Mouse (Mus musculus) gastrocnemius, postnatal 36 days (tissue): ENCODE results near the gene Slc43a3. TPM values are rescaled to one million over a fixed set of nuclear protein-coding genes. Genes with fewer than 3 reads are reported as not detected.

Experiments used
- DNase-seq, 2 experiments: peaks; one replicate each; pipeline ENCODE4 v3.0.0; 2022
- intact Hi-C: fragments of 180-260 bp; cut with DNase I; formaldehyde crosslinking; loops from one replicate; pipeline ENCODE4 v1.15.1; 2025
- total RNA-seq, 2 experiments: library from RNA; stranded (reverse); gene quantifications; 2 replicates each; pipeline ENCODE4 v1.2.3; 2021

The Slc43a3 gene
- total RNA-seq, 2 experiments from 2014 or later = 17.9 to 30.2 TPM

DNA sequence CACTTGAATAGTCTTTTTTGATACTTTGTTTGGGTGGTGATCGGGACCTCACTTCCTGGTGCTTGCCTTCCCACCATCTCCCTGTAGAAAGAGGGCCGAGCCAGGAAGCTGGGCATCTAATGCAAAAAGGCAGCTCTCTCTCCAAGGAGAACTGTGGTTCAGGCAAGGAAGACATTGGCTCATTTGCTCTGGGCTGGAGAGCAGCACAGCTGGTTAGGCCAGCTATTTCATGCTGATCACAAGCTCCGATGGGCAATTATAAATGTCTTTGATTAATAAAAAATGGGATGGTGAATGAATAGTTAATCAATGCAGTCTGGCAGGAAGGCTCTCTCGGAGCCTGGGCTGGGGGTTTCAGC, 1.8 kb upstream of the Slc43a3 start:
- intact Hi-C loops = no loop called here
- DNase-seq = no peak

DNA sequence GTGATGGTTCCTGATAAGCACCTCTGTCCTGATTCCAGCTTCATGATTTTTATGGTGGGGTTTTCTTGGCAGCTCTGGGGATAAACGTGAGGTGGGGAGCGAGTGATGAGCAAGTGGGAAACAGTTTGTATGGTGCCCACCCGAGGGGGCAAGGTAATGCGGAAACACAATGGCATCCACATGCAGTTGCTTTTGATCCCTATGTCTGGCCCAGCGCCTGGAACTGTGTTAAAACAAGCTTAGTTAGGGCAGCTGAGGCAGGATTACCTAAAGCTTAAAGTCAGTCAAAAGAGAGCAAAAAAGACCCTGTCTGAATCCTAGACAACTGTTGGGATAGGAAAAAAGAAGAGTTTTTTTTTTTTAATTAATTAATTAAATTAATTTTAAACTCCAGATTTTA, 1.3 kb upstream of the Slc43a3 start:
- DNase-seq = no peak
- intact Hi-C loops = no loop called here

DNA sequence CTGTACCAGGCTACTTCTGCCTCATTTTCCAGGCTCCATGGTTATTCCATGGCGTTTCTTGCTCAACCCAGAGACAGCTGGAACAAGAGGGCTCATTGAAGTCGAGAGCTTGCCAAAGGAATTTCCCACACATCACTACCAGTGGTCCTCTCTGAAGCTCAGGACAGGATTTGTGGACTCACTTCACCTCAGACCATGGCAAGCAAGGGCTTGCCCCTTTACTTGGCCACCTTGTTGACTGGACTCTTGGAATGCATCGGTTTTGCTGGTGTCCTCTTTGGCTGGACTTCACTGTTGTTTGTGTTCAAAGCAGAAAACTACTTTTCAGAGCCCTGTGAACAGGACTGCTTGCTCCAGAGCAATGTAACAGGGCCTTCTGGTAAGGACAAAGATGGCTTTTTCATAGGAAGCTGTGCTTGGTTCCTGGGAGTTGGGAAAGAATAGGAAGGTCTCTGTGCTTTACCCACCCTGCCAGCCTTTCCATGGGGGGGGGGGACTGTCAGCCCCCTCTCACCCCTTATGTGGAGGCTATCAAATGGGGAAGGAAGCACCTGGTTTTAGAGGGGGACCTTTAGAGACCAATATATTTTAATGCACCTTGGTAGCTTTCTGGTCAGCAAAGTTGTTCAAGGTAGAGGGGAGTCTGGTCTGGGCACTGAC, 1.2 kb downstream of the Slc43a3 start:
- intact Hi-C loops = no loop called here

DNA sequence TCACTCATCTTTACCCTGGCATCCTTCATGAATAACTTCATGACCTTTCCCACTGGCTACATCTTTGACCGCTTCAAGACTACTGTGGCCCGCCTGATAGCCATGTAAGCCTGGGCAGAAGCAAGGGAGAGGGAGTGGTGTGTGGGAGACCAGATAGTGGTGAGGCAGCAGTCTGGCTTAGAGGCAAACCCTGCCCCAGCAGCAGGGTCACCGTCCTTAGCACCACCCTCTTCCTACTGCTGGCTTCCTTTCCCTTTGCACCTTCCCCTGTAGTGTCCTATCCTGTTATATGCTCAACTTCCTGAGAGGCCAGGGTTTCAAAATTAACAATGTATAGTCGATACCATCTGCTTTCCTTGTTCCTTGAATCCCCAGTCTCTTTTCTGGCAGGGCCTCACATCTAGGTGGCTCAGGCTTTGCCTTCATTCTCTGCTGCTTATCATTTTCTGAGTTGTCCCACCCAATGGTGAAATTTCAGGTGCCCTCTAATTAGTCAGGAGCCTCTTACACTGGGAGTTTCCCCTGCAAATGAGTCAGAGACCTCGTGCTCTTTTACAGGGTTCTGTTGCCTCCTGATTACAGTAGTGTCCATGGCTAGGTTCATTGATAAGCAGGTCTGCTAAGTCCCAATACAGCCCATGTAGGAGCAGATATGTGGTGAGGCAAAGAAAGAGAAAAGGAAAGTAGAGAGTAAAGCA, 2.0 kb downstream of the Slc43a3 start:
- intact Hi-C loops = no loop called here
- peak in 1 of 2 experiments; percentile 20 for DNase-seq

More for the DNA sequence above, 1.2 kb downstream of the Slc43a3 start:
- DNase-seq = no peak

DNA sequence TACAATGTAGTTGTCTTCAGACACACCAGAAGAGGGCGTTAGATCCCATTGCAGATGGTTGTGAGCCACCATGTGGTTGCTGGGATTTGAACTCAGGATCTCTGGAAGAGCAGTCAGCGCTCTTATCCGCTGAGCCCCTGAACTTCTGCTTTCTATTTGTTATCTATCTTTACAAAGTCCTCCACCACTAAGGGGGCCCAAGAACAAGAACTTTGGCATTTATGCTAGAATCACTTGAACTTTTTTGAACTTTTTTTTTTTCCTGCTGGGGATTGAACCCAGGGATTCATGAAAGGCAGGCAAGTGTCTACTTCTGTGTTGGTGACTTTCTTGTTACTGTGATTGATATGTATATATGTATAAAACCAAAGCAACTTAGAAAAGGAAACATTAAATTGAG, 2.9 kb downstream of the Slc43a3 start:
- DNase-seq = no peak
- intact Hi-C loops = no loop called here

DNA sequence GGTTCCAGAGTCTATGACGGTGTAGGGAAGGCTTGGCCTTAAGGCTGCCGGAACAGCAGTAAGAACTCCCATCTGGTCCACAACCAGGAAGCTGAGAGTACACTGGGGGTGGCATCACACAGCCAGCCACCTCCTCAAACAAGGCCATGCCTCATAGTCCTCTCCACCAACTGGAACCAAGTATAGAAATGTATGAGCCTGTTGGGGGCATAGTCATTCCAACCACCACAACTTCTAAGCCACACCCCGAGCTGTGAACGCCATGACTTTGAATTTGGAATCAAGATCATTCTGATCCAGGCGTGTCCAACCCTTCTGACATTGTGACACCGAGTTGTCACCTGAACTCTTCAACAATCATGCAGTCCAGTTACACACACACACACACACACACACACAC, 3.3 kb downstream of the Slc43a3 start:
- intact Hi-C loops = no loop called here
- DNase-seq = no peak

DNA sequence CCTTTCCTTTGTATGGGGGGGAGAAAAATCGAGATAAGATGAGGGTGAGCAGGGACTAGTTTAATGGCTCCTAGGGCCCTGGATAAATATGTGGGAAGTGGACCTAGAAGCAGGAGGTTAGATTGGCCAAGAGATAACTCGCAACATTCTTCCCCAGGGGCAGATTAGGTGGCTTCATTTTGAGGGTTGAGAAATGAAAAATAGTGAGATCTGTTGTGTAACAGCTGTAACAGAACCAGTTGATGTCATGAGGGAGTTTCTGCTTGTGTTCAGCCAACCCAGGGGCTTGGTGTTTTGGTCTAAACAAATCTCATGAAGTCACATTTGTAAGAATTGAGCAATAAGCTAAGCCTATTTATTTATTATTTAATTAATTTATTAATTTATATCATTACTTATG, 5.0 kb downstream of the Slc43a3 start:
- DNase-seq = no peak
- intact Hi-C loops = no loop called here

DNA sequence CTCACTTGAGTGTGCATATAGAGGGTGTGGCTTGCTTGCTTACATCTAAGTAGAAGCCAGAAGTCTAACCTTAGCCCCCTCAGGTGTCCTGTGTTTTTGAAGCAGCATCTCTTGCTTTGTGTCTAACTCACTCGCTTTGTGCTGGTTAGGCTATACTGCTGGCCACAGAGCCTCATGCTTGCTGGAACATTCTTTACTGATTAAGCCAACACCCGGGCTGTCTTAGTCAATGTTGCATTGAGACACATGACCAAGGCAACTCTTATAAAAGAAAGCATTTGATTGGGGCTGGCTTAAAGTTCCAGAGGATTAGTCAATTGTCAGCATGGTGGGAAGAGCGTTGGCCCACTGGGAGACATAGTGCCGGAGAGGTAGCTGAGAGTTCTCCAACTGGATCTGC, 5.4 kb downstream of the Slc43a3 start:
- intact Hi-C loops = no loop called here
- DNase-seq = no peak

DNA sequence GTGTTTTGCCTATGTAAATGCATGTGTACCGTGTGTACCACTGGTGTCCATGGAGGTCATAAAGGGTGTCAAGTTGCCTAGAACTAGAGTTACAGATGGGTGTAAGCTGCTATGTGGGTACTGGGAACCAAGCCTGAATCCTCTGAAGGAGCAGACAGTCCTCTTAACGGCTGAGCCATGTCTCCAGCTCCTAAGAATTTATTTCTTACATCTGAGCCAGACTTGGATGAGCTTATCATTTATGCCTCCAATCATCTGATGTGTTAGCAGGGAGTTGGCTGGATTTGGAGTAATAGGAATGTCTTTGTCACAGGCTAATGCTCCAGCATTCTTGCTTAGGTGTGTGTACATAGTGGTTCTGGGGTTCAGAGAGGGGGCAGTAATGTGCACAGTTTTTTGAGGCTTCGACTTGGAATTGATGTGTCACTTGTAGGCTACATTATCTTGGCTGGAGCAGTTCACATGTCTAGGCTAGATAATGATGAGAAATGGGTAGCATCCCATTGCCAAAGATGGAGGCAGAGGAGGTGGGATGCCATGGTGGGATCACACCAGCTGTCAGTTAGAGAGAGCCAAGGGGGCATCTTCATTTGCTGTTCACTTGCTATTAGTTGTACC, 10.9 kb downstream of the Slc43a3 start:
- no peak for DNase-seq
- intact Hi-C loops = no loop called here

DNA sequence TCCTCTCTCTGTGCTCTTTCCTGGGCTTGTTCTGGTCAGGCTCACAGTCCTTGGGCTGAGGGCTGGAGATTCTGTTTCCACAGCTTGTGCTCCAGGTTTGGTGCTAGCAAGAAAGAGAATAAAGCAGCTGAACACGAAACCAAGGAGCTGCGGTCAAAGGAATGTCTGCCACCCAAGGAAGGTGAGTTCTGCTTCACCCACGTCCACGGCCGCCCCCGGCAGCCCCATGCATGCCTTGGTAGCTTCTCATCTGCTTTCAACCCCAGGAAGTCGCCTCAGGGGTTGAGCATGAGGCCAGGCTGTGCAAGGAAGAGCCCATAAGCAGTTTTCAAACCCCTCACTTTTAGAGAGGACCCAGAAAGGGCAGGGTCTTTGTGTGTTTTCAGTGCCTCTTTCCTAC, 11.9 kb downstream of the Slc43a3 start:
- intact Hi-C loops = no loop called here
- no peak for DNase-seq

DNA sequence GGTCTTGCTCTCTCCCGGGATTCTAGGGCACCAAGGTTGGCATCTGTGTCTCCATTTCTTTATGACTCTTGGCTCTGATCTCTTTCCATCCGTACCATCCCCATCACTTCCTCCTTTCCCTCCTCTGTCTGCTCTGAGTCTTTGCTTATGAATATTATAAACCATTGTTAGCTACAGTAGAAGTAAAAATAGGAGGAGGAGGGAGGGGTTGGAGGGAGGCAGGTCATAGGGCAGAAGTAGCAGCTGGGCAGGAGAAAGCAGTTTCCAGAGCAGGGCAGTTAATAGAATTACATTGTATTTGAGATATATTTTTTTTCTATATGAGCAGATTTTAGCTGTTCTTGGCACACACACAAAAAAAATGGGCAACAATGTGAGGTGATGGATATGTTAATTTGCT, 12.3 kb downstream of the Slc43a3 start:
- intact Hi-C loops = no loop called here
- DNase-seq = no peak

DNA sequence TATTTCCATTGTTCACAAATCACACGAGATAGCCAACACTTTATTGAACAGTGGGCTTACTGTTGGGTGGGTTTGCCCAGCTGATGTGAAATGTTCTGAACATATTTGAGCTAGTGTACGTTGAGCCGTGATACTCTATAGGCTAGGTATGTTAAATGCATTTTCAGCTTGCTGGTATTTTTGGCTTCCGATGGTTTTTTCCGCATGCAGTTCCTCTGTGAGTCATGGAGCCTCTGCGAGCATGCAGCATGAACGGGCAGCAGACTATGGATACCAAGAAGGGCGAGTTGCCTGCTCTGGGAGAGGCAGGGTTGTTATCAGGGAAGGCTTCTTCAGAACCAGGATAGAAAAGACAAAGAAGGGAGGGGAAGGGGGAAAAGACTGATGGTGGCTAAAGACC, 14.6 kb downstream of the Slc43a3 start:
- no peak for DNase-seq
- intact Hi-C loops = no loop called here

DNA sequence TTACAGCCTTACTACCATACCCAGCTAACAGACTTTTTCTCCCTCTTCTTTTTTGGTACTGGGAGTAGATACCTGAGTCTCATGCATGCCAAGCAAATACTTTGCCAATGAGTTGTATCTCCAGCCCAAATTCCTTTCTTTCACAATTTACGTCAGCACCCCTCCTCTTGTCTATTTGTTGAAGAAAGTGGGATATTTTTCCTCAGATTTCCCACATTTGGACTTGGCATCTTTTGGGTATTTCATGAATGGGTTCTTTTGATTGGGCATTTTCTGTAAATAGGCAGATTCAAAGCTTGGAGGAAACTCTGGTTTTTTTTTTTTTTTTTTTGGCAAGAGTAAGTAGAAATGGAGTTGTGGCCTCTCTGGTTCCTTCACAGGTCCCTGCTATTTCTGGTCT, 15.9 kb downstream of the Slc43a3 start:
- intact Hi-C loops = no loop called here
- DNase-seq = no peak

DNA sequence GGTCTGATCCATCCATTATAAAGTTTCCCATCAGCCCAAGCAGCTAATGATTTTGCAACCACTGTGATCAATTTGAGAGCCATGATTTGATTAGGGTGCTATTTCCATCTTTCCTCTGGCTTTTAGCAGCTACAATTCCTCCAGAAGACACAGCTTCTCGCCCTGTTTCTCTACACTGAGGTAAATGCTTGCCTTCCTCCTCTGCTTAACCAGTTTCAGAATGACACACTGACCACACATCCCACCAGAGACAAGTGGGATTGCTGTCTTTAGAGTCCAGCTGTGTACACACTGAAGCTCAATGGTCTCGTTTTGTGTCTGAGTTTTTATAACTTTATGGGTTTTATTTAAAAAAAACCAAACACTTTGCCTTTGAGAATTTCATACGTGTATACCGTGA, 16.3 kb downstream of the Slc43a3 start:
- intact Hi-C loops = no loop called here

DNA sequence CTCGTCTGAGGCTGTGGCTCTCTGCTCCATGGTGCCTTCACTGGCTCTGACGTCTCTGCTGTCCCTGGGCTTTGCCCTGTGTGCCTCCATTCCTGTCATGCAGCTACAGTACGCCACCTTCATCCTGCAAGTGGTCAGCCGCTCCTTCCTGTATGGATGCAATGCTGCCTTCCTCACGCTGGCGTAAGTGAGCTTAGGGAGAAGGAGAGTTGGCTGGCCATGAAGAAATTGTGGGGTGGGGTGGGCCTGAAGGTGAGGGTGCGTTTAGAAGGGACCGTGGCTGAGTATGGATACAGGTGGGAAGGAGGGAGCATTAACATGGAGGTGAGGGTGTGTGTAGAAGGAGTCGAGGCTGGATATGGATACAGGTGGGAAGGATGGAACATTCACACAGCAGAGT, 19.1 kb downstream of the Slc43a3 start:
- intact Hi-C loops = no loop called here
- DNase-seq = no peak

More for the DNA sequence above, 16.3 kb downstream of the Slc43a3 start:
- DNase-seq = no peak

DNA sequence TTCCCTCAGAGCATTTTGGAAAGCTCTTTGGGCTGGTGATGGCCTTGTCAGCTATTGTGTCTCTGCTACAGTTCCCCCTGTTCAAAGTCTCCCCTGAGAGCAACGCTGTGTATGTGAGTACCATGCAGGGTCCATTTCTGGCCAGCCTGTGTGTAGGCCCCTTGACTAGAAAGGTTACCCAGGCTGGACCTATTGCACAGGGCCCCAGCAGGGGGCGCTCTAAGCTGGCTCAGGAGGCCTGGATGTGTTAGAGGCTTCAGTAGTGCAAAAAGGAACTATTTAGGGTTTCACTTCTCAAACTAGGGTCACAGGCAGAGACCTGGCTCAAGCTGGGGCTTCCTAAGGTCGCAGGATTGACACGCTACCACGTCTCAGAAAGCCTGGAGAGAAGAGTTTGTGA, 19.9 kb downstream of the Slc43a3 start:
- intact Hi-C loops = loop anchor here (2.0 kb wide), 1 partner anchor 51 kb away; no protein-coding TSS in a partner anchor
- DNase-seq = peak; percentile 32 to 45

DNA sequence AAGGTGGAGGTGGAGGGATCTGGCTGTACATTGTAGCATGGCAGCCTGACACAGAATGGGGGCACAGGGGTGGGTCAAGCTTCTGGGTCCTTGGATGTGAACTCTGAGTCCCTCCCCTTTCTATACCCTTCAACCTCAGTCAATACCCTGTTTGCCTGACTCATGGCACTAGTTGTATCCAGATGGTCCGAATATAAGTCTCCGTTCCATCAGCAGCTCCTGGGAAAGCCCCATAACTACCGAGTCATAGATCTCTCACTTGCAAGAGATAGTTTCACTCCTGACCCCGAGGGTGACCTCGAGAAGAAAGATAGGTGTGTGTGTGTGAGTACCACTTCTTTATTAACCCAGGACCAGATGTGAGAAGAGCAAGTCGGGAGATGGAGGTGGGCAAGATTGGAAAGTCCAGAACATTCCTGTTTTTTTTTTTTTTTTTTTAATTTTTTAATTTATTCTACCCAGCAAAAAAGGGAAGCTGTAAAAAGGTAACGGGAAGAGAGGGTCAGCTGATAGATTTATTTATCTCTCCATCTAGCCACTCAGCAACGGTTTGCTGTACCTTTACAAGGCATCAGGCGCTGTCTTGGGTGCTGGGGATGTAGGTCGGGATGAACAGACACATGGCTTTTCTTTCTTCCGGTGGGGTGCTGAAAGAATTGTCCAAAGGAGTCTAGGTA, 22.3 kb downstream of the Slc43a3 start:
- no peak for DNase-seq
- intact Hi-C loops = no loop called here

DNA sequence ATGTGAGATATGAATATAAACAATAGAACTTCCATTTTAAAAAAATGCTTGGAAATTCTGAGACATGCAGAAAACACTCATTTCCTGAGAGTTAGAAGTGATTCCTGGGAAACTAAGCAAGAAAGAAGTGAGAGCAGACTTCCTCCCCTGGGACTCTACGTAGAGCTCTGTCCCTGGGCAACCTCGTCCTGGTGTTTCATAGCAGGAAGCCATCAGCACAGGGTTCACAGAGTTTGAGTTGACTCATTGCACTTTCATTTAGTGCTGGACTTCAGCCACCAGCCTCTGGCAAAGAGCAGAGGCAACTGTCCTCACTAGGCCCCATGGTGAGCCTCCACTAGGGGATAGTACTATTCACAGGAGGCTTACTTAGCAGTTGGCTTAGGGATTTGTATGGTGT, 24.9 kb downstream of the Slc43a3 start:
- intact Hi-C loops = no loop called here
- DNase-seq = peak; percentile 36 to 70

DNA sequence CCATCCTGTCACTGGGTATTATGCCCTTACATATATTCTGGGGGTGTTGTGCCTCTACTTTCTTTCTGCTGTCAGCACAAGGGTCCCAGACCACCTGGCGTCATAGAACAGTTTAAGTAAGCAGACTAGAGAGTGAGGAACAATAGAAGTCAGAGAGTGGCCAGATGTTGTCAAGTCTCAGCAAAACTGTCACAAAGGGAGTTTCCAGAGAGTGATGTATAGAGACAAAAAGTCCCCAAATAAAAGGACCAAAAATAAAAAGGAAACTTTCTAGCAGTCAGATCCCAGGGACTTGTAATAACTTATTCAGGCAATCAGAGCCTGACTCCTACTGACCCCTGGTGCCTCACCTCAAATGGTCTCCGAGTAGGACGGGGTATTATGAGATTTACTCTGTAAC, 25.5 kb downstream of the Slc43a3 start:
- DNase-seq = no peak
- intact Hi-C loops = no loop called here

DNA sequence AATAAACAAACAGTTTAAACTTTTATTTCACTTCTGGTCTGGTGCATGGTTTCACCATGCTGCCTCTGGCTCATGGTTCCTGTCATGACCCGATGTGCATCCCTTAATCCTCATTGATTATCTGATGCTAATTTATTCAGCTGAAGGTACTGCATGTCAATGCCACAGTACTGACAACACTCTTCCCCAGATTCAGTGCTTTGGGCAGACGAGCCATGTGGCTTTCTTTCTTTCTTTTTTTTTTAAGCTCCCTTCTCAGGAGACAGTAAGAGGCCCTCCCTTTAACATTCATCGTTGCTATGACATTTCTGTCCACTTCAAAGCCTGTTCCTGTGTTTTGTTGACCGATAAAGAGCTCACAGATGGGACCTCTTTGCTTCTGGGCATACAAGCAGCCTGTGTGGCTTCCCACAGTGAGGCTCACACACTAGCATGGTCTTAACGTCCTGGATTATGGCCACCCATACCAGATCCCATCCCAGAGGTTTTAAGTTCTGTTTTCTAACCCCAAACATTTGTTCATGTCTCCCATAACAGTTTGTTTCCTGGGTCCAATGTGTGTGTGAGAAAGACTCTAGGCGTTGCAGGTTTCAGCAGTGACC, 26.6 kb downstream of the Slc43a3 start:
- intact Hi-C loops = no loop called here
- no peak for DNase-seq
